Mouse (Mus musculus) NIH3T3 (cell line): Measurements from ENCODE around the gene D1Pas1.

Experiments
- DNase-seq: peaks from one replicate; pipeline ENCODE4 v3.0.0-alpha.2; 2012; ENCODE audit warnings: low read depth

The D1Pas1 gene

DNA sequence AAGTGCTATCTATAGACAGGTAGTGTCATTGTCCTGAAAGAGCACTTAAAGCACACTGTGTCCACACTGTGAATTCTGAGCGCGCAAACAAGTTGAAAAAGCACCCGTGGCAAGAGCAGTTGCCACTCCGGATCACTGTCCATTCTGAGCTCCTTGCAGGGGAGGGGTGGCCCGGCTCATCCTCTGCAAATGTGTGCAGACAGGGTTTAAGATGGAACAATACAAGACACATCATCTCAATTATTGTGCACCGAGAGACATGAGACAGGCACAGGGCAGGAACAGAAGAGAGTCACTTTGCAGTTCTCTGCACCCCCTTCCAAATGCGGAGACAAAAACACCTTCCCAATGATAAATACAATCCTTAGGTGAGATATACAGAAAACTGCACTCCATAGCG lies 19.3 kb downstream of the D1Pas1 start:
- no peak for DNase-seq

DNA sequence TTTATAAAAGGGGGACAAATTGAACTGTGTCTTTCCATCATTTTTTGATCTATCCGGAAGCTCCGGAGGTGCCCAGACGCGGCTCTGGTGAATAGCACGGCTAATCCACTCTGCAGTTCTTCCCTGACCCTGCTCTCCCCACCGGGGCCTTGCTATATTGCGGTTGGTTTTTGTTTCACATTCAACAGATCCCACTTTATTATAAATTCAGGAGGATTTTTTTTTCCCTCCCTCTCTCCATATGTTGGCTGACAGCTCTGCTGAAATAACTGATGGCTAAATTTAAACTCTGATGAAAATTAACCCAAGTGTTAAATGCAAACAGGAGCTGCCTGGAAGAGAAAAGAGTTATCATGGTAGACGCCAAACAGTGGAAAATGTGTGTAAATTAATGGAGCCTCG lies 21.1 kb downstream of the D1Pas1 start:
- DNase-seq = no peak

- DNase-seq = peak; percentile 16
Measured at GRCm38 (mm10) chr1:186988822-186989221, 21.6 kb downstream of the D1Pas1 start.

- no peak for DNase-seq
Measured at GRCm38 (mm10) chr1:186991473-186991872, 24.3 kb downstream of the D1Pas1 start.

GRCm38 (mm10) chr1:186992113-186992512 lies 24.9 kb downstream of the D1Pas1 start:
- no peak for DNase-seq

- no peak for DNase-seq
Measured at GRCm38 (mm10) chr1:186997596-186998304, 30.5 kb downstream of the D1Pas1 start.

DNA sequence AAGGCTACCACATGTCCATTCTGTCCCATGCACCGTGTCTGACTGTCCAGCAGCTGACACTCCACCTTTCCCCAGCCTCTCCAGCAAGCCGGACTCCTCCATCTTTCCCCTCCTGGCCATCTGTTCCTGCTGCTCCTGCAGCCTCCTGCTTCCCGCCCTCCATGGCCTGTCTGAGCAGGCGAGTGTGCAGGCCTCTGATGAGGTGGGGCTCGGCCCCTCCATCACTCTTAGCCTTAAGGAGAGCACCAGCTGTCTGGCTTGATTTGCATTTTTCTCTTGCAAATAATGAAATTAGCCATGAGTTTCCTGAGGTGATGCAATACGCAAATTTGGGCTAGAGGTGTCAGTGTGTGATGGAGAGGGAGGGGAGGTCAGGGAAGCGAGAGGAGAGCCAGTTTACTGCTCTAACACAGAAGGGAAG lies 36.2 kb downstream of the D1Pas1 start:
- no peak for DNase-seq

GRCm38 (mm10) chr1:187004306-187004705 lies 37.1 kb downstream of the D1Pas1 start:
- DNase-seq = no peak

GRCm38 (mm10) chr1:187006227-187006925 lies 39.2 kb downstream of the D1Pas1 start:
- DNase-seq = no peak

DNA sequence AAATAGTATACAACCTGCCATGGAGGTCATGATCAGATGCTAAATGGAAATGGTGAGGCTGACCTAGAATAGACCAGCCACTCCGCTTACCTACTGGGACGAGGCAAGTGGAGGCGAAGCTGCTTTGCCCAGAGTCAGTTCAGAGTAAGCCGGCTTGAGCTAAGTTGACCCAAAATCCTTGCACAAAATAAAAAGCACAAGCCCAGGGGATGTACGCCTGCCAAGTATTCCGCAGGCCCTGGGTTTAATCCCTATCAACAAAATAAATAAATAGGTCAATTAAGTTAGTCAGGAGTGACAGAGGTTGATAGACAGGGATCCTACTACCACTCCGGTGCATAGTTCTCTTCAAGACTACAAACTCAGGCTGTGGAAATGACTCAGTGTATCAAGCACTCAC lies 41.0 kb downstream of the D1Pas1 start:
- no peak for DNase-seq

- no peak for DNase-seq
Measured at GRCm38 (mm10) chr1:187010071-187010470, 42.9 kb downstream of the D1Pas1 start.

- no peak for DNase-seq
Measured at GRCm38 (mm10) chr1:187011601-187012000, 44.4 kb downstream of the D1Pas1 start.

DNA sequence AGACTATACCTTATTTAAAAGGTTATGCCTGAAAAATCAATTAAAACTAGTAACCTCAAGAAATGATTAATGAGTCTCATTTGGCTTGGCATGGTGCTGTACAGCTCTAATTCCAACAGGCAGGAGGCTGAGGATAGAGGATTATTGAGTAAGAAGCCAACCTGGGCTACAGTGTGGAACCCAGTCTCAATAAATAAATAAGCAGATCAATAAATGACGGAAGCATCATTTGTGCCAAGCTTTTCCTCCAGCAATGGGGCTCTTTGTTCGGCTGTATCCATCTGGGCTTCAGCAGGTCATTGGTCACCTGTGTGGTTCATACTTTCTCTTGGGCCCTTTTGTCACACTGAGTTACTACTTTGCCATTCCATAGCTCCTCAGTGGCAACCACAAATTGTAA lies 46.9 kb downstream of the D1Pas1 start:
- DNase-seq = no peak

DNA sequence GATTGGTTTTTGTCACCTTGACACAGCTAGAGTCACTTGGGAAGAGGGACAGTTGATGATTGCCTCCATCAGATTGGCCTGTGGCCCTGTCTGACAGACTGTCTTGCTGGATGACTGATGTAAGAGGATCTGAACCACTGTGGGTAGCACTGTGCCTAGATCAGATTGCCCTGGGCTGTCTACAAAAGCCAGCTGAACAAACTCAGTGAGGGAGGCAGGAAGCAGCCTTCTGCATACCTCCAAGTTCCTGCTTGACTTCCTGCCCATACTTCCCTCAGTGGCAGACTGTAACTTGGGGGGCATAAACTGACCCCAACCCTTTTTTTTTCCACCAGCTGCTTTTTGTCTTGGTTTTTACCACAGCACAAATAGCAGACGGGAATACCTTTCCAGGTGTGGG lies 48.5 kb downstream of the D1Pas1 start:
- no peak for DNase-seq

DNA sequence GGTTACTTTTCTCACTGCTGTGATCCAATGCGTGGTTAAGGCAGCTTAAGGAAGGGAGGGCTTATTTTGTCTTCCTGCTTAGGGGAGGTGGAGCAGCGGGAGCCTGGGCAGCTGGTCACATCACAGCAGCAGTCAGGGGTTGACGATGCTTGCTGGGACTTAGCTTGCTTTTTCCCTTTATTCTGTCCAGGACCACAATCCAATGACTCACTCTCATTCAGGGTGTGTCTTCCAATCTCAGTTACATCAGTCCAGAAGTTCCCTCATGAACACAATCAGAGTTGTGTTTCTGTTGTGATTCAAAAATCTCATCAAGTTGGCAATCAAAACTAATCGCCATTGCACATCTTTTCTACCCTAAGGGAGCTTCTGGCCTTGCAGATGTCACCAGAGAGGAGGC lies 48.9 kb downstream of the D1Pas1 start:
- DNase-seq = no peak

DNA sequence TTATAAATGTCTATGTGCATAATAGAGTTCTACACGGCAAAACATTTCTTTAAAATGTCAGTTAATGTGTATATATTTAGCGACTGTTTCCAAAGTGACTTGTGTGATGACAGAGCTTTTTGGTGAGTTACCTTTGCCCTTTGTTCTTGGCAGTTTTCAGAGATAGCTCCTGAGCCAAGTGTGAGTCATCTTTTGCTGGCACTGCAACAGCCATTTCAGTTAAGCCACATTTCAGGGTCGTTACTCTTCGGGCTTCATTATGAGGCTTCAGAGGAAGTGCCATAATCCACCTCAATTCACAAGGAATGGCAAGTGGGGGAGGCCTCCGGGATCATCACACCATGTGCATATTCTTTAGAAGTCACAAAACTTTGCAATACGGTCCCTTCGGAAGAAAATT lies 52.8 kb downstream of the D1Pas1 start:
- peak; percentile 65 for DNase-seq
